Mouse (Mus musculus) G1E (cell line): Measurements from ENCODE around the gene Lrrc47. TPM values are rescaled to one million over a fixed set of nuclear protein-coding genes. Genes with fewer than 3 reads are reported as not detected.

Experiments used
- ATAC-seq: 2 replicates; pipeline ENCODE4 v1.8.0; 2016; ENCODE audit warnings: mild to moderate bottlenecking; ENCODE audit not compliant: insufficient number of reproducible peaks, poor library complexity, low FRiP score, severe bottlenecking; ENCODE audit errors: extremely low read depth
- DNase-seq: peaks from one replicate; pipeline ENCODE4 v3.0.0; 2012; ENCODE audit warnings: low spot score
- H3K27me3 ChIP-seq: 2 replicates; pipeline ENCODE4 v1.6.1; 2012; ENCODE audit warnings: mild to moderate bottlenecking, low read length, inconsistent platforms; ENCODE audit not compliant: insufficient read depth
- H3K36me3 ChIP-seq: replicated peaks from 2 replicates; pipeline ENCODE3; 2012; ENCODE audit warnings: mild to moderate bottlenecking, inconsistent platforms
- H3K4me1 ChIP-seq: 2 replicates; pipeline ENCODE4 v1.6.1; 2012; ENCODE audit warnings: low read depth, low read length, inconsistent platforms, mixed read lengths; ENCODE audit not compliant: insufficient read depth
- H3K4me3 ChIP-seq: 2 replicates; pipeline ENCODE4 v1.5.1; 2012; ENCODE audit warnings: low read depth, mild to moderate bottlenecking, inconsistent platforms, low read length, moderate library complexity, mixed read lengths
- H3K9me3 ChIP-seq: replicated peaks from 2 replicates; pipeline ENCODE4 v1.6.1; 2012; ENCODE audit warnings: inconsistent platforms
- CTCF ChIP-seq: IDR thresholded peaks from 2 replicates; pipeline ENCODE4 v1.5.1; 2012; ENCODE audit warnings: low read depth, low read length, inconsistent platforms, mixed read lengths
- GATA1 ChIP-seq: IDR thresholded peaks from 2 replicates; pipeline ENCODE4 v1.6.1; 2012; ENCODE audit warnings: borderline replicate concordance, low read length, inconsistent platforms, mixed read lengths
- GATA2 ChIP-seq: IDR thresholded peaks from 2 replicates; pipeline ENCODE4 v1.6.1; 2012; ENCODE audit warnings: low read depth, low read length, inconsistent platforms, borderline replicate concordance
- POLR2AphosphoS5 ChIP-seq: IDR thresholded peaks from 2 replicates; pipeline ENCODE4 v1.6.1; 2012; ENCODE audit warnings: low read depth, low read length, inconsistent platforms; ENCODE audit not compliant: insufficient replicate concordance
- TAL1 ChIP-seq: conservative IDR thresholded peaks from 2 replicates; pipeline ENCODE4 v1.6.1; 2012; ENCODE audit warnings: low read depth, low read length, inconsistent platforms, mixed read lengths
- polyA plus RNA-seq: library from polyadenylated mRNA; stranded (reverse); fragments of >175 nt; gene quantifications from 2 replicates; pipeline ENCODE4 v1.2.3, GENCODE M21; 2012
- total RNA-seq, 2 experiments: library from RNA; stranded (forward) in 1 of 2; stranded (reverse) in 1 of 2; fragments of 200-1000 nt in 1 of 2; fragments of >200 nt in 1 of 2; fragmentation: Nextera tagmentation in 1 of 2; gene quantifications; 2 replicates each; pipeline ENCODE4 v1.2.3; 2014 to 2017

Lrrc47 gene
- total and polyA plus RNA-seq, 3 experiments: 24.8 to 201 (median 40.7) TPM

GRCm38 (mm10) chr4:154064827-154065773, 53.6 kb downstream of the Lrrc47 start:
- Histone ChIP-seq H3K36me3 (no peaks in the 10 kb centered on the region), H3K9me3 (no peaks in the 10 kb centered on the region), H3K27me3 (peaks cover 12% of the 10 kb centered on the region; the same call in 1 of the 2 replicates), H3K4me1 (0 out of 2 replicates have a peak, but pooled peaks cover 2% of the 10 kb centered on the region), H3K4me3 (no peak overlapping the region)
- peak; percentile 69 for ATAC-seq
- TF ChIP-seq CTCF: peak; percentile 81
- TF ChIP-seq TAL1: no peak
- no peak for TF ChIP-seq GATA1
- TF ChIP-seq POLR2AphosphoS5: no peak
- TF ChIP-seq GATA2: no peak
- peak; percentile 51 for DNase-seq

- no peak for TF ChIP-seq POLR2AphosphoS5
- TF ChIP-seq GATA1: no peak
- TF ChIP-seq GATA2: no peak
- TF ChIP-seq CTCF: no peak
- no peak for TF ChIP-seq TAL1
- Histone ChIP-seq H3K27me3 (peaks cover 6% of the 10 kb centered on the region; the same call in 1 of the 2 replicates), H3K9me3 (peaks cover 16% of the 10 kb centered on the region), H3K4me3 (no peak overlapping the region), H3K4me1 (no peaks in the 10 kb centered on the region), H3K36me3 (no peaks in the 10 kb centered on the region)
- DNase-seq (no peak), ATAC-seq (no peak)
These were observed 59.4 kb downstream of the Lrrc47 start for GRCm38 (mm10) chr4:154070896-154071295.

Other genes with a start within 250 kb of the Lrrc47 start
- 22.2 and 27.9 TPM in 2 replicates for gene A430005L14Rik, start 54.5 kb upstream of the Lrrc47 start, total RNA-seq (2014; fragmentation: Nextera tagmentation)
- 48.7 and 57.6 TPM in 2 replicates for gene A430005L14Rik, start 54.5 kb upstream of the Lrrc47 start, total RNA-seq (2017)
- 112 and 127 TPM in 2 replicates for gene A430005L14Rik, start 54.5 kb upstream of the Lrrc47 start, polyA plus RNA-seq
- 6.8 and 11.0 TPM in 2 replicates for gene Dffb, start 36.6 kb upstream of the Lrrc47 start, total RNA-seq (2014; fragmentation: Nextera tagmentation)
- gene Dffb, start 36.6 kb upstream of the Lrrc47 start, total RNA-seq (2017): 17.0 and 20.5 TPM in 2 replicates
- gene Dffb, start 36.6 kb upstream of the Lrrc47 start, polyA plus RNA-seq: 13.4 and 16.7 TPM in 2 replicates
- 12.0 and 14.7 TPM in 2 replicates for gene Cep104, start 36.5 kb upstream of the Lrrc47 start, total RNA-seq (2014; fragmentation: Nextera tagmentation)
- gene Cep104, start 36.5 kb upstream of the Lrrc47 start, total RNA-seq (2017): 6.1 and 7.7 TPM in 2 replicates
- 6.6 and 8.6 TPM in 2 replicates for gene Cep104, start 36.5 kb upstream of the Lrrc47 start, polyA plus RNA-seq
- 74.3 and 100.0 TPM in 2 replicates for gene Smim1, start 14.5 kb downstream of the Lrrc47 start, total RNA-seq (2014; fragmentation: Nextera tagmentation)
- 69.2 and 103 TPM in 2 replicates for gene Smim1, start 14.5 kb downstream of the Lrrc47 start, total RNA-seq (2017)
- 58.4 and 87.4 TPM in 2 replicates for gene Smim1, start 14.5 kb downstream of the Lrrc47 start, polyA plus RNA-seq
- not detected in 2 replicates for gene Ccdc27, start 30.9 kb downstream of the Lrrc47 start, total RNA-seq (2014; fragmentation: Nextera tagmentation)
- not detected in 2 replicates for gene Ccdc27, start 30.9 kb downstream of the Lrrc47 start, total RNA-seq (2017)
- not detected in 2 replicates for gene Ccdc27, start 30.9 kb downstream of the Lrrc47 start, polyA plus RNA-seq
- not detected in 2 replicates for gene Trp73, start 128.5 kb downstream of the Lrrc47 start, total RNA-seq (2014; fragmentation: Nextera tagmentation)
- gene Trp73, start 128.5 kb downstream of the Lrrc47 start, total RNA-seq (2017): under 0.01 and 0.12 TPM in 2 replicates
- gene Trp73, start 128.5 kb downstream of the Lrrc47 start, polyA plus RNA-seq: not detected in 2 replicates
- gene Wrap73, start 130.6 kb downstream of the Lrrc47 start, total RNA-seq (2014; fragmentation: Nextera tagmentation): 6.9 and 7.2 TPM in 2 replicates
- gene Wrap73, start 130.6 kb downstream of the Lrrc47 start, total RNA-seq (2017): 19.4 and 23.4 TPM in 2 replicates
- 16.6 and 21.5 TPM in 2 replicates for gene Wrap73, start 130.6 kb downstream of the Lrrc47 start, polyA plus RNA-seq
- 44.7 and 55.8 TPM in 2 replicates for gene Tprgl, start 148.9 kb downstream of the Lrrc47 start, total RNA-seq (2014; fragmentation: Nextera tagmentation)
- gene Tprgl, start 148.9 kb downstream of the Lrrc47 start, total RNA-seq (2017): 51.1 and 58.2 TPM in 2 replicates
- 60.8 and 61.4 TPM in 2 replicates for gene Tprgl, start 148.9 kb downstream of the Lrrc47 start, polyA plus RNA-seq
- gene Megf6, start 159.0 kb downstream of the Lrrc47 start, total RNA-seq (2014; fragmentation: Nextera tagmentation): not detected in 2 replicates
- gene Megf6, start 159.0 kb downstream of the Lrrc47 start, total RNA-seq (2017): 0.05 and 0.23 TPM in 2 replicates
- gene Megf6, start 159.0 kb downstream of the Lrrc47 start, polyA plus RNA-seq: 0.01 and 0.07 TPM in 2 replicates